Mouse (Mus musculus): ENCODE measurements around the gene Atxn2. TPM values are rescaled to one million over a fixed set of nuclear protein-coding genes. Genes with fewer than 3 reads are reported as not detected.
A peak's percentile ranks its signal among the peaks of the same experiment; 100 is the strongest.
"Not testable (repeated sequence)": the region's sequence is repeated elsewhere in the genome, so short reads cannot be mapped to it uniquely, and the experiment has no call there.

Gene Atxn2
- polyA plus RNA-seq, 1 experiment from 2014 or later, result 43.5 TPM

DNA sequence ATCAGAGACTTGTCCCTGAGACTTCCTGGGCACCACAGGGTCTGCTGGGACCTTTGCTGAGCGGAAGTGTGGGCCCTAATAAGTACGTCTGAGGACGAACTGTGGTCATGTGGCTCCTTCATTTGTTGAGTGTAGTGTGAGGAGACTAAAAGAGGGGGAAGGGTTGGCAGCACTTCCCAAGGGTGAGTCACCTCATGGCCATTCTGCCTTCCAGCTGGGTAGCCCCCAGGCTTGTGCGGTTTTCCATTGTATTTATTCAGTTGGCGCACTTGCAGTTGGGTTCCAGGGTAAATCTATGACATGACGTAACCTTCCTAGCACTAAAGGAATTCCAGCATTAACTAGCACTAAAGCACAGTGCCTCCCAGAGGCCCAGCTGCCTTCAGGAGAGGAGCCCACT is 25.6 kb upstream of the Atxn2 start:
- Histone ChIP-seq H3K27ac (ENCODE audit: low read depth, low read length) (no peak overlapping the region), H3K9ac (ENCODE audit: low read length) (no peak overlapping the region), H3K36me3 (ENCODE audit: control insufficient read depth, insufficient read depth, low read length) (peaks cover 70% of the 10 kb centered on the region), H3K9me3 (replicated peaks; ENCODE audit: control insufficient read depth, low read length) (no peaks in the 10 kb centered on the region), H3K27me3 (replicated peaks; ENCODE audit: control insufficient read depth, insufficient read depth, low read length) (no peaks in the 10 kb centered on the region), H3K4me2 (ENCODE audit: low read length) (no peak overlapping the region), H3K4me3 (ENCODE audit: low read depth, low read length) (no peak overlapping the region), H3K4me1 (ENCODE audit: control insufficient read depth, insufficient read depth, low read length) (no peaks in the 10 kb centered on the region)
- ATAC-seq (no peak), DNase-seq (ENCODE audit: low spot score) (peak; percentile 14)
- 80% methylated on average over 6 of the region's 6 CpGs for WGBS

DNA sequence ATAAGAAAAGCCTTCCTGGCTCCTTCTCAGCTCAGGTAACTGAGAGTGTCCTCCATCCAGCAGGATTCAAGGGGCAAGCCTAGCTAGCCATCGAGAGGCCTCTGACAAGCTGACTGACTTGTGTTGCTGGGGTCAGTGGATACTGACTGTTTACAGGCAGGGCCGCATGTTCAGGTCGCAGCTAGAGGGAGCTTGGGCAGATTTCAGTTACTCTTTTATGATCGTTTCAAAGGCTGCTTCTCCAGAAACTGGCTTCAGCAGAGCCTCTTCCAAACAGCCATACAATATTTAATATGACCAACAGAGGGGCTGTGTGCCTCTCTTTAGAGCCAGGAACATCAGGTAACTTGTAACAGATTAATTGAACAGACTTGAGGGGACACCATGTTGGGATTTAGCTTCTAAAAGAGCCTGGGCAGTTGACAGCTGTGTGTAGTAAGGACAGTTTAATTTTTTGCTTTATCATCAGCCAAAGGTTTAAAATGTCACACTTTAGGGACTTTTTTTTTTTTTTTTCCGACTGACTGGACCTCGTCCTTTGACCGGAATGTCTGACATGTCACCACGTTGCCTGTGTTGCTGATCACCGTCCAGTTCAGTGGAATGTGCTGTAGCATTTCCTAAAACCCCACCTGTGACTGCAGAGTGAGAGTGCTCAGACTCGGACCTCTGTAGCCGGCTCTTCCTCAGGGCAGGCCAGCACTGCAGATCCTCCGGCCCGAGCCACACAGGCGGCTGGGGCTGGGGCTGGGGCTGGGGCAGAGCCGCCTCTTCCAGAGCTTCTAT is 24.8 kb upstream of the Atxn2 start:
- H3K4me3 ChIP-seq (ENCODE audit: low read depth, low read length), result no peak overlapping the region
- H3K27me3 ChIP-seq (replicated peaks; ENCODE audit: control insufficient read depth, insufficient read depth, low read length), result no peaks in the 10 kb centered on the region
- no peaks in the 10 kb centered on the region for H3K9me3 ChIP-seq (replicated peaks; ENCODE audit: control insufficient read depth, low read length)
- no peaks in the 10 kb centered on the region for H3K4me1 ChIP-seq (ENCODE audit: control insufficient read depth, insufficient read depth, low read length)
- WGBS, result 83% methylated on average over 15 of the region's 15 CpGs
- ATAC-seq (no peak), DNase-seq (ENCODE audit: low spot score) (no peak)
- no peak overlapping the region for H3K9ac ChIP-seq (ENCODE audit: low read length)
- H3K4me2 ChIP-seq (ENCODE audit: low read length), result no peak overlapping the region
- H3K36me3 ChIP-seq (ENCODE audit: control insufficient read depth, insufficient read depth, low read length), result peaks cover 62% of the 10 kb centered on the region
- no peak overlapping the region for H3K27ac ChIP-seq (ENCODE audit: low read depth, low read length)

DNA sequence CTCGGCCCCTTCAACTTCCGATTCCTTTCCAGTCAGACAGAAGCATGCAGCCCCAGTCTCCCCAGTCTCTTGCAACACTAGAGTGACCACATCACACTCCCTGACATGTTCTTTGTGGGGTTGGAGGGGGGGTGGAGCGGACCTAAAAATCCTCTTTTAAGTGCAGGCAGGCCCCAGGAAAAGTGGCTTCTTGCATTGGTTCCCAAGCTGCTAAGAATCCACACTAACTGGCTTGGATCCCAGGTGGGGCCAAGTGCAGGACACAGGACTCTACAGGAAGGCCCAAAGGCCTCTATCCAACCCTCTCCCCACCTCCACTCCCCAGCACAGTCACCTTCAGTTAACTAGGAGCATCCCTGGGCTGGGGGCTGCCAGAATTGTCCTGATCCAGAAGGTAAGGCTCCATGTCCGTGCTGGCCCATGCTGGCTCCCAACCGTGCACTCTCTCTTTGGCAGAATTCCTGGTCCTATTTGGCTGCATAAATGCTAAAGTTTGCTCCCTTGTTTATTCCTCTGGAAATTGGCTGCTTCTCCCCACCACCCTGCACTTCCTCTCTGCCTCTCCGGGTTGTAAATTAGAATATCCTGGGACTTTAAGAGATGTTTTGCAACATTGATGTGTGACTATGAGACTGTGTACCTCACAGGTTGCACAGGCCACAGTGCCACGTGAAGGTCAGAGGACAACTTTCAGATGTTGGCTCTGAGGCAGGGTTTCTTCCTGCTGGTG is 20.5 kb upstream of the Atxn2 start:
- Histone ChIP-seq H3K4me3 (ENCODE audit: low read depth, low read length) (no peak overlapping the region), H3K27me3 (replicated peaks; ENCODE audit: control insufficient read depth, insufficient read depth, low read length) (no peaks in the 10 kb centered on the region), H3K4me2 (ENCODE audit: low read length) (no peak overlapping the region), H3K36me3 (ENCODE audit: control insufficient read depth, insufficient read depth, low read length) (peaks cover 20% of the 10 kb centered on the region), H3K4me1 (ENCODE audit: control insufficient read depth, insufficient read depth, low read length) (no peaks in the 10 kb centered on the region), H3K9me3 (replicated peaks; ENCODE audit: control insufficient read depth, low read length) (no peaks in the 10 kb centered on the region), H3K27ac (ENCODE audit: low read depth, low read length) (peak overlapping the region; percentile 39; the same call in 1 of the 2 replicates), H3K9ac (ENCODE audit: low read length) (no peak overlapping the region)
- no peak for ATAC-seq
- WGBS, result 74% methylated on average over 7 of the region's 7 CpGs
- DNase-seq (ENCODE audit: low spot score), result peak; percentile 20

DNA sequence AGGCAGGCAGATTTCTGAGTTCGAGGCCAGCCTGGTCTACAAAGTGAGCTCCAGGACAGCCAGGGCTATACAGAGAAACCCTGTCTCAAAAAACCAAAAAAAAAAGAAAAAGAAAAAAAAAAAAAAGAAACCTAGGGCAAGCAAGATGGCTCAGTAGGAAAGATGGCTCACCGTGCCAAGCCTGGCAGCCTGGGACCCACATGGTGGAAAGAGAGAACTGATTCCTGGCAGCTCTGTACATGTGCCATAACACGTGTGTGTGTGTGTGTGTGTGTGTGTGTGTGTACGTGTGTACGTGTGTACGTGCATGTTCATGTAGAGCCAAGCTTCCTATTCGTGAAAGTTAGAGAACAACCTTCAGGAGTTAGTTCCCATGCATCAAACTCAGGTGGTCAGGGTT is 19.7 kb upstream of the Atxn2 start:
- DNase-seq (ENCODE audit: low spot score), result peak; percentile 77
- not testable (repeated sequence) for H3K27ac ChIP-seq (ENCODE audit: low read depth, low read length); H3K9me3 ChIP-seq (replicated peaks; ENCODE audit: control insufficient read depth, low read length); H3K4me1 ChIP-seq (ENCODE audit: control insufficient read depth, insufficient read depth, low read length); H3K4me2 ChIP-seq (ENCODE audit: low read length); H3K9ac ChIP-seq (ENCODE audit: low read length); H3K27me3 ChIP-seq (replicated peaks; ENCODE audit: control insufficient read depth, insufficient read depth, low read length); H3K4me3 ChIP-seq (ENCODE audit: low read depth, low read length)
- peaks cover 12% of the 10 kb centered on the region for H3K36me3 ChIP-seq (ENCODE audit: control insufficient read depth, insufficient read depth, low read length)
- 79% methylated on average over 7 of the region's 7 CpGs for WGBS
- peak; percentile 32; the same call in 1 of the 2 replicates for ATAC-seq

DNA sequence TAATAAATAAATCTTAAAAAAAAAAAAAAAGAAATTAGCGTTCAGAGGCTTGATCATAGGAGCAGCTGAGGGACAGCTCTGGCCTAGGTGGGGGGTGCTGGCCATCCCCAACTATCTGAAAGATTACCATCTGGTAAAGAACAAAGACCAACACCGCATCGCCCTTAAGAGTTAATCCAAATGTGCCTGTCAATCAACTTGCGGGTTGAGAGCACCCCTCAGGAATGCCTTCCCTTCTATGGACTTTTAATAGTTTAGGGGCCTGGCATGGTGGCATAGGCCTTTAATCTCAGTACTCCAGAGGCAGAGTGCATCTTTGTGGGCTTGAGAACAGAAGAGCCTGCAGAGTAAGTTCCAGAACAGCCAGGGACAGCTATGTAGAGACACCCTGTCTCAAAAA is 18.2 kb upstream of the Atxn2 start:
- no peaks in the 10 kb centered on the region for H3K9me3 ChIP-seq (replicated peaks; ENCODE audit: control insufficient read depth, low read length)
- H3K4me1 ChIP-seq (ENCODE audit: control insufficient read depth, insufficient read depth, low read length), result no peaks in the 10 kb centered on the region
- no peaks in the 10 kb centered on the region for H3K36me3 ChIP-seq (ENCODE audit: control insufficient read depth, insufficient read depth, low read length)
- DNase-seq (ENCODE audit: low spot score), result no peak
- 77% methylated on average over 4 of the region's 4 CpGs for WGBS
- no peak overlapping the region for H3K4me3 ChIP-seq (ENCODE audit: low read depth, low read length)
- no peak overlapping the region for H3K4me2 ChIP-seq (ENCODE audit: low read length)
- no peak for ATAC-seq
- H3K27ac ChIP-seq (ENCODE audit: low read depth, low read length), result no peak overlapping the region
- no peak overlapping the region for H3K9ac ChIP-seq (ENCODE audit: low read length)
- H3K27me3 ChIP-seq (replicated peaks; ENCODE audit: control insufficient read depth, insufficient read depth, low read length), result no peaks in the 10 kb centered on the region

DNA sequence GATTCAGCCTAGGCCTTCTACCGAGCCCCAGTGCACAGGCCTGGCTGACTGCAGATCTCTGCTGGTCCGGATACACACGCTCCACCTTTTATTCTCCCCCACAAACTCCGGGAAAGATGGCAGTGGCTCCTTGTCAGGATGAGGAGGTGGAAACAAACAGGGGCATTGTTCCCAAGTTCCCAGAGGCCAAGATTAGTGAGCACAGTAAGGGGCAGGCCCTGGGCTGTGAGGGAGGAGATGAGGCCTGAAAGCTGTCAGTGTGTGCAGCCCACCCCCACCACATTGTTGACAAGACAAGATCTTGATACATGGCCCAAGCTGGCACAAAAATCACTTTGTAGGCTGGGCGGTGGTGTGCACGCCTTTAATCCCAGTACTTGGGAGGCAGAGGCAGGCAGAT is 14.4 kb upstream of the Atxn2 start:
- Histone ChIP-seq H3K4me2 (ENCODE audit: low read length) (no peak overlapping the region), H3K9me3 (replicated peaks; ENCODE audit: control insufficient read depth, low read length) (no peaks in the 10 kb centered on the region), H3K27ac (ENCODE audit: low read depth, low read length) (no peak overlapping the region), H3K4me1 (ENCODE audit: control insufficient read depth, insufficient read depth, low read length) (no peaks in the 10 kb centered on the region), H3K9ac (ENCODE audit: low read length) (no peak overlapping the region), H3K4me3 (ENCODE audit: low read depth, low read length) (no peak overlapping the region), H3K36me3 (ENCODE audit: control insufficient read depth, insufficient read depth, low read length) (no peaks in the 10 kb centered on the region), H3K27me3 (replicated peaks; ENCODE audit: control insufficient read depth, insufficient read depth, low read length) (no peaks in the 10 kb centered on the region)
- WGBS, result 42% methylated on average over 6 of the region's 6 CpGs
- ATAC-seq, result no peak
- no peak for DNase-seq (ENCODE audit: low spot score)

DNA sequence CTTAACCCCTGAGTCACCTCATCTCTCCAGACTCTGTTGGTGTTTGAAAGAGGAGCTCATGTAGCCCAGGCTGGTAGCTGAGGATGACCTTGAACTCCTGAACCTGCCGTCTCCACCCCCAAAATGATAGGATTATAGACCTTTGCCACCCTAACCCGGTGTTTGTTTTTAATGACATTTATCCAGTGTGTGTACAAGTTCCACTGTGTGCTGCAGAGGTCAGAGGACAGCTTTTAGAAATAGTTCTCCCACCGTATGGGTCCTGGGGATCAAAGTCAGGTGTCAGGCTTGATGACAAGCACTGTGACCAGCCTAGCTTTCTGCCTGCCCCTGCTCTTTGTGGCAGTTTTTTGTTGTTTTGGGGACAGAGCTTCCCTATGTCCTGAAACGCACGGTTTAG is 11.2 kb upstream of the Atxn2 start:
- H3K9ac ChIP-seq (ENCODE audit: low read length), result no peak overlapping the region
- WGBS, result 65% methylated on average over 5 of the region's 5 CpGs
- ATAC-seq, result no peak

DNA sequence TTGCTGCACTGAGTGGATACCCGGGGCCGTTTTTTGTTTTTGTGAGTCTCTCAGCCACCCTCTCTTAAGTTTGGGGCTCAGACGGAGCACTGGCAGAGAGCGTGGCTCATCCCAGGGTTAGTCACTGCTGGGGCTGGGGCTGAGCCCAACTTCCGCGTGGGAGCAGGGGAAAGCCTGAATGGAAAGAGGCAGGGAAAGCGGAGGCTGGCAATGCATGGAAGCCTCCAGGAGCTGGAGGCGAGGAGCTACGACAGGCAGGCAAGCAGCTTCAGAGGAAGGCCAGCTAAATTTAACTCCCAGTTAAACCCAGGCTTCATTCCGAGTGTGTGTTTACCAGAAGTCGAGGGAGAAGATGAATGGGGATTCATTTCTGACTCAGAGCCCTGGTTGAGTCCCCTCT is 10.6 kb upstream of the Atxn2 start:
- H3K4me1 ChIP-seq (ENCODE audit: control insufficient read depth, insufficient read depth, low read length), result peaks cover 4% of the 10 kb centered on the region; the same call in 1 of the 2 replicates
- 31% methylated on average over 11 of the region's 11 CpGs for WGBS
- no peak overlapping the region for H3K4me2 ChIP-seq (ENCODE audit: low read length)
- no peaks in the 10 kb centered on the region for H3K9me3 ChIP-seq (replicated peaks; ENCODE audit: control insufficient read depth, low read length)
- no peak overlapping the region for H3K9ac ChIP-seq (ENCODE audit: low read length)
- H3K36me3 ChIP-seq (ENCODE audit: control insufficient read depth, insufficient read depth, low read length), result no peaks in the 10 kb centered on the region
- no peak for DNase-seq (ENCODE audit: low spot score)
- ATAC-seq, result no peak
- no peak overlapping the region for H3K4me3 ChIP-seq (ENCODE audit: low read depth, low read length)
- no peak overlapping the region for H3K27ac ChIP-seq (ENCODE audit: low read depth, low read length)
- H3K27me3 ChIP-seq (replicated peaks; ENCODE audit: control insufficient read depth, insufficient read depth, low read length), result no peaks in the 10 kb centered on the region

More for the DNA sequence above, 11.2 kb upstream of the Atxn2 start:
- H3K9me3 ChIP-seq (replicated peaks; ENCODE audit: control insufficient read depth, low read length), result no peaks in the 10 kb centered on the region
- no peak overlapping the region for H3K4me3 ChIP-seq (ENCODE audit: low read depth, low read length)
- no peak overlapping the region for H3K4me2 ChIP-seq (ENCODE audit: low read length)
- no peak overlapping the region for H3K27ac ChIP-seq (ENCODE audit: low read depth, low read length)
- H3K4me1 ChIP-seq (ENCODE audit: control insufficient read depth, insufficient read depth, low read length), result peaks cover 2% of the 10 kb centered on the region; the same call in 1 of the 2 replicates
- H3K36me3 ChIP-seq (ENCODE audit: control insufficient read depth, insufficient read depth, low read length), result no peaks in the 10 kb centered on the region
- DNase-seq (ENCODE audit: low spot score), result no peak
- no peaks in the 10 kb centered on the region for H3K27me3 ChIP-seq (replicated peaks; ENCODE audit: control insufficient read depth, insufficient read depth, low read length)
